In the genomic region with DNA sequence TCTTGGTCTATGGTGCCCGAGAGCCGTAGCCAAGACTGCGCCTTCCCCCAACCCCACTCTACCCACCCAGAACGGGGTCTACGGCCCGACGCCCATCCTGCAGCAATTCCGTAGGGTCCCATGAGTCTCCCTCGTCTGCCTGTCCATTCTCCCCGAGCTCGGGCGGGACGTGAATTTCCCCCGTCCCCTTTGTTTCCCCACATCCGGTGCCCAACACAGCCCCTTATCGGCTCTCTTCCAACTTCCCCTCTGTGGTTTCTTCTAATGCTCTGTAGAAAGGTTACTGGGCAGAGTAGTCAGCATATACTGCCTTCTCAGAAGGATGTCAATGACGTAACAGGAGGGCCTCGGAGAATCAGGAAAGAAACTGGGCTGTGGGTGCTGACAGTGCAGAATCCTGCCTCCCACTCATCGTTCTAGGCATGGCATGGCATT, we compare ENCODE assay signal across 1 mouse cellular context.
TF ChIP-seq lines count a peak whose summit lies in the region.

No protein-coding gene starts in this region.

TF ChIP-seq in MEL, 35 proteins besides CTCF, POLR2A, EP300 and RAD21 (continued from another document):
- peak; percentile 61; the same call in 1 of the 2 replicates for TF ChIP-seq MYB (IDR thresholded peaks at IDR 0.05; ENCODE audit: low read depth, low read length)
